Mouse (Mus musculus): ENCODE data around the gene Fastk. TPM values are rescaled to one million over a fixed set of nuclear protein-coding genes. Genes with fewer than 3 reads are reported as not detected.

Fastk gene
- polyA plus RNA-seq (2017; shearing (Covaris generic)): 103 TPM

DNA sequence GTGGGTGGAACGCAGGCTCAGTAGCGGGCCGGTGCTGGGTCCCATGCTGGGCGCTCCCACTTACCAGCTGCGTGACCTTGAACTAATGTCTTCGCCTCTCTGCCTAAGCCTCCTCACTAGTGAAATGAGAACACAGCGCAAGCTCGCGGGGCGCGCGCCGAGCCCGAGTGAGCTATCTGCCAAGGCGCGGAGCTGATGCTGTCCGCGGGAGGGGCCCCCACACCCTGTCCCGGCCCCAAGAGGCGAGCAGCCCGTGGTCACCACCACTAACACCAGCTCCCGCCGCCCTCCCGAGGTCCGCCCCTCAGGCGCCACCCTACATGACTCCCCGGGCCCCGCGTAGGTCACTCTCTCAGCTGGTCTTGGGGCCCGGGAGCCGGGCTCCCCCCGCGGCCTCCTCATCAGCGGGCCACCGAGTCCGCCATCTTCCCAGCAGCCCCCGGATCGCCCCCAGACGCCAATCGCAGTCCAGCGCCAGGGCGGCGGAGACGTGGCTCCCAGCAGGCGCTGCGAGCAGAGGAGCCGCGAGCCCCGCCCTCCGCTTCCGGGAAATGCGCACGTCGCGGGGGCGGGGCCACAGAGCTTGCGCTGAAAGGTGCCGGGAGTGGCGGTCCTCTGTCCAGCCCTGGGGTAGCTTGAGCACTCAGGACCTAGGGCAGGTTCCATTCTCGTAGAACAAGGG, at the start of gene Fastk:
Fastk (minus strand) TSS at position 542 of the 682 bp plus-strand sequence.

GRCm38 (mm10) chr5:24452030-24452690, 7.1 kb upstream of the Fastk start, which contains the start of gene Agap3:
Gene Agap3 (plus strand): TSS chr5:24452177.

GRCm38 (mm10) chr5:24447624-24448298, 2.7 kb upstream of the Fastk start, which contains the start of gene Tmub1:
Gene Tmub1 (minus strand): TSS chr5:24447854.

GRCm38 (mm10) chr5:24423129-24424003, 21.7 kb downstream of the Fastk start, which contains the start of the genes Cdk5 and Slc4a2:
Gene Cdk5 (minus strand): TSS chr5:24423530.
Gene Slc4a2 (plus strand): TSS chr5:24423837.

DNA sequence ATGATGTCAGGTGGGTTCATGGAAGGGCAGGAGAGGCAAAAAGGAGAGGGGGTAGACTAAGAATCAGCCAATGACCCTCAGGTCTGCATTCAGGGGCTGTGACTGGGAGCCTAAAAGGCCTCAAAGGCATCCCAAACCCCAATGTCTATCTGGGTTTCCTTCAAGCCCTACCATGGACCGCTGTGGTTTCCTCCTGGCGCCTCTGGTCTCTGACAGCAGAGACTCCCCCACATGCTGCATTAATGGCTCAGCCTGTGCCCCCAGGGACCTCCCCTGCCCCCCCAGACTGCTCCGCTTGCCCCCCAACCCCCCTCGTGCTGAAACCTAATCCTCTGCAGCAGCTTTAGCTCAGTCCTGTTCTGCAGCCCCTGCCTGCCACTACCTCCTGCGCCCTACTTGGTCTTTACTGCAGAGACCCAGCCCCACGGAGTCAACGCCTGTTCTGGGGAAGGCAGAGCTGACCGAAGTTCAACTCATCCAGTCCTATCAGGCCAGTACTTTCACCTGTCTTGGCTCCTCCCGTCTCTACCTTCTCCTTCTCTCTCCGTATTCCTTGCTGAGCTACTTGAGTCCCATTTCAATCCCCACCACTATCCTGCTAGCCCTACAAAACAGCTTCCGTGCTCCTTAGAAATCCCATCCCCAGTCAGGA, 31.9 kb downstream of the Fastk start, which contains the start of gene Asic3:
Asic3 (plus strand) TSS at position 351 of the 652 bp plus-strand sequence.

GRCm38 (mm10) chr5:24393392-24393997, 51.6 kb downstream of the Fastk start, which contains the start of gene Abcb8:
Gene Abcb8 (plus strand): TSS chr5:24393663.

GRCm38 (mm10) chr5:24391864-24392263, 53.2 kb downstream of the Fastk start, which contains the start of gene Atg9b:
Gene Atg9b (minus strand): TSS chr5:24392143.

Other genes with a start within 250 kb of the Fastk start
- gene Kcnh2, start 93.7 kb downstream of the Fastk start, polyA plus RNA-seq (2017; shearing (Covaris generic)): 5.1 TPM
- gene Nos3, start 80.5 kb downstream of the Fastk start, polyA plus RNA-seq (2017; shearing (Covaris generic)): not detected
- 0.22 TPM for gene Atg9b, start 53.1 kb downstream of the Fastk start, polyA plus RNA-seq (2017; shearing (Covaris generic))
- gene Abcb8, start 51.6 kb downstream of the Fastk start, polyA plus RNA-seq (2017; shearing (Covaris generic)): 16.1 TPM
- not detected for gene Asic3, start 31.9 kb downstream of the Fastk start, polyA plus RNA-seq (2017; shearing (Covaris generic))
- 70.9 TPM for gene Cdk5, start 21.8 kb downstream of the Fastk start, polyA plus RNA-seq (2017; shearing (Covaris generic))
- 33.4 TPM for gene Slc4a2, start 21.4 kb downstream of the Fastk start, polyA plus RNA-seq (2017; shearing (Covaris generic))
- gene Tmub1, start 2.6 kb upstream of the Fastk start, polyA plus RNA-seq (2017; shearing (Covaris generic)): 61.6 TPM
- gene Agap3, start 6.9 kb upstream of the Fastk start, polyA plus RNA-seq (2017; shearing (Covaris generic)): 109 TPM
- gene Gbx1, start 81.9 kb upstream of the Fastk start, polyA plus RNA-seq (2017; shearing (Covaris generic)): not detected
- gene Asb10, start 95.7 kb upstream of the Fastk start, polyA plus RNA-seq (2017; shearing (Covaris generic)): not detected
- gene 4931409K22Rik, start 111.5 kb upstream of the Fastk start, polyA plus RNA-seq (2017; shearing (Covaris generic)): not detected
- 104 TPM for gene Abcf2, start 132.2 kb upstream of the Fastk start, polyA plus RNA-seq (2017; shearing (Covaris generic))
- 25.5 TPM for gene Chpf2, start 141.5 kb upstream of the Fastk start, polyA plus RNA-seq (2017; shearing (Covaris generic))
- 0.90 TPM for gene Smarcd3, start 179.1 kb upstream of the Fastk start, polyA plus RNA-seq (2017; shearing (Covaris generic))
- gene Nub1, start 240.2 kb upstream of the Fastk start, polyA plus RNA-seq (2017; shearing (Covaris generic)): 113 TPM